Mouse (Mus musculus) heart, adult 9 months (tissue): ENCODE results near the gene Cilp2.
A peak's percentile ranks its signal among the peaks of the same experiment; 100 is the strongest.

Experiments
- DNase-seq, 2 experiments: peaks; one replicate each; pipeline ENCODE4 v3.0.0; 2022; ENCODE audit warnings: low spot score in 2 of 2

Gene Cilp2

DNA sequence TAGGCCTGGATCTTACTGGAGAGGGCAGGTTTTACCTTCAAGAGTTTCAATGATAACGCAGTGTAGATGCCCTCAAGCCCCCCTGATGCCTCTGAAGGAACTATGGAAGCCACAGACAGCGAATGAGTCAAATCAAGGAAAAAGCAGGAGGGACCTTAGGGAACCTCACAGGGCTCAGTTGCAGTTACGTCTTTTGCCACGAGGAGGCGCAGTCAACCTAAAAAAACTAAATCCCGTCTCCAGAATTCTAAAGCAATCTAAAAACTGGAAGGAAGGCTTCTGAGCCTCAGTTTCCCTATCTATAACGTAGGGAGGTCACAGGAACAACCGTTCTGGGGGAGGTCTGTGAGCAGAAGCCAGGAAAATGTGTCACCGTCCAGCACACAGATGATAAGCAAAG is 13.3 kb downstream of the Cilp2 start:
- peak in 1 of 2 experiments; percentile 51 for DNase-seq

GRCm38 (mm10) chr8:69870907-69871306 is 16.6 kb downstream of the Cilp2 start:
- DNase-seq: no peak

DNA sequence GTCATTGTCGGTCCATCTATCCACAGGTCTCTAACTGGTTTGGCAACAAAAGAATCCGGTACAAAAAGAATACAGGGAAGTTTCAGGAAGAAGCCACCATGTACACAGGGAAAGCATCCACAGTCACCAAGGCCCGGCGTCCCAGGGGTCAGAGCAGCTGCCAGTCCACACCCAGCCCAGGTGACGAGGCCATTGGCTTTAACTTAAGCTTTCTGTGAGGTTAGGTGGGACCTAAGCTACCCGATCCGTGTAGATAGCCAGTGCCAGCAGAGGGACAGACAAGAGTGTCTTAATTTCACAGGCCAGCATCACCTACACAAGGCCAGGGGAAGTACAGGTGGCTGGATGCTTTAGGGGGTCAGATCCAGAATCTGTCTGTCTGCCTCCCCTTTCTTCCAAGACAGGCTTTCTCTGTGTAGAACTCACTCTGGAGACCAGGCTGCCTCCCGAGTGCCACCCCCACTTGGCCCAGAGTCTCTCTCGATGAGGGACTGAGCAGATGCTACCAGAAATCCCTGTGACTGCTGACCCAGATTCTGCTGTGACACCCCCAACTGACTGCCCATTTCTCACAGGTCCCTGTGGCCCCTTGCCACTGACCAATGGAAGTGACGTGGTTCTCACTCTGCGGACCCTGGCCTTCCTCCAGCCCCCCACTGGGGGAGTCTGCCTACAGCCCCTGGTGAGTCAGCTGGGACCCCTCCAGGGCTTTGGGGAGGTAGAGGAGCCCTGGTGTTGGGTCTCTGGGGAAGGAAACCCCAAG is 17.3 kb downstream of the Cilp2 start:
- DNase-seq: no peak

DNA sequence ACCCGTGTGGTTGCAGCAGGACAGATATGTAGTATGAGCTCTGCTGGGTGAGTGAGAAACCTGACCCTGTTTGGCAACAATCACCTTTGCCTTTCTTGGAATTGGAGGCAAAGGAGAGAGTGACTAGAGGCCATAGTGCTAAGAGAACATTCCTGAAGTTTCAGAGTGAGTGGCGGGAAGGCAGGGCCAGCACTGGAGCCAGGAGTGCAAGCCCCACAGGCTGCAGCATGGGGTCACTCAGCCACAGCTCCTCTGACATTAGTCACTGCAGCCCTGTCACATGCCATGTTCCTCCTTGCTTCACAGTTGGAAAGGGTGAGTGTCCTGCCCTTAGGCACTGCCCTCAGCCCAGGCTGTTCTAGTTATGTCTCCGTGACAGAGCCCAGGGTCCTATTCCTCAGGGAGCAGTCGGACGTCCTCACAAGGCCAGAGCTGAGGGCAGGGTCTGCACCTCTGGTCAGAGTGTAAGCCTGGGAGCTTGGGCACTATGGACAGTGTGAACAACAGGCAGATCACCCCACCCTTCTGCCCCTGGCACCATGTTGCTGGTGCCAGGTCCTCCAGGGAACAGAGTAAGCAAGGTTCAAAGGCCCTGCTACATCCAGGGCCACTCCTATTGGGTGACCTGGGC is 19.7 kb downstream of the Cilp2 start:
- DNase-seq: no peak

- no peak for DNase-seq
Observed at GRCm38 (mm10) chr8:69864180-69864579, 23.3 kb downstream of the Cilp2 start.

DNA sequence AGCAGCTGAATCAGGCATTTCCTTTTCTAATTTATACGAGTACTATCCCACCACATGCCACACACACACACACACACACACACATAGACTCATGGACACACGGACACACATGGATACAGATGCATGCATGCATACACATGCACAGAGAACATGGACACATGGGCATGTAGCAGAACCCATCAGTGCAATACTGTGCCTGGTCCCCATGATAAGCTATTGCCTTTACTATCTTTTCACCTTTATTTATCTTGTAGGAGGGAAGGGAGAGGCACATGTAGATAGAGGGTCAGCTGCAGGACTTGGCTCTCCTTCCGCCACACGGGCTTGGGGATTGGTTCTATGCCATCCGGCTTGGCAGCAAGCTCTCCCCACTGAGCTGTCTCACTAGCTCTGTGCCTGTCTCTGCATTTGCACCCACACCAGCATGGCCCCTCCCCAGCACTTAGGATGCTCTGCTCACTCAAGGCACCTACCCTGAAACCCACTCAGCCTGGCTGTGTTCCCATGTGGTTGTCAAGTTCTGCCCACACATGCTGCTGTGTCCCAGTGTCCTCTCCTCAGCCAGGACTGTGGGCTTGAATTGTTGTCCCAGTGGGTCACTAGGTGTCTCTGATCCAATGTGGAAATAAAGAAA is 24.0 kb downstream of the Cilp2 start:
- DNase-seq: no peak

GRCm38 (mm10) chr8:69861251-69861650 is 26.2 kb downstream of the Cilp2 start:
- no peak for DNase-seq

GRCm38 (mm10) chr8:69860807-69861206 is 26.7 kb downstream of the Cilp2 start:
- no peak for DNase-seq

GRCm38 (mm10) chr8:69853869-69854268 is 33.6 kb downstream of the Cilp2 start:
- DNase-seq: no peak

DNA sequence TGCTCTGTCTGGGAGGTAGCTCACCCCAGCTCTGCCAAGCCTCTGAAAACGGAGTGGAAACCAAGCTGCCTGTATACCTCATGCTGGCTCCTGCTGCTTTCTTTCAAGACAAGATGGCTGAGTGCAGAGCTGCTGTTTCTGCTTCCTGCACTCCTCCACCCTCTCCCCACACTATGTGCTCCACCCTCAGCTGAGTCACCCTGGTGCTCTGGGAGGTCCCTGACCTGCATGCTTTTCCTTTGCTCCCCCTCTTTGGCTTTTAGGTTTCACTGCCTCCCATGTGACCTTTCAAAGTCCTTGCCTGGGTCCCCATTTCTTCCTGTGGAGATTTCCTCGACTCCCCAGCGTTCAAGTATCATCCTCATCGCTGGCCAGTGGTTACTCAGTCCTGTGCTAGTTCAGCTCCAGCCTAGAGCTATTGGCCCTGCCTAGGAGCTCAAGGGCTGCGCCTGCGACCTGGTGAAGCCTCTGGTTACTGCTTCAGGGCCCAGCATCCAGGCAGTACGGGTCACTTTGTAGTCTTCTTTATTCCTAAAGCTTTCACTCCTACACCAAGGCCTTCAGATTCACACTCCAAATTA is 36.5 kb downstream of the Cilp2 start:
- no peak for DNase-seq

DNA sequence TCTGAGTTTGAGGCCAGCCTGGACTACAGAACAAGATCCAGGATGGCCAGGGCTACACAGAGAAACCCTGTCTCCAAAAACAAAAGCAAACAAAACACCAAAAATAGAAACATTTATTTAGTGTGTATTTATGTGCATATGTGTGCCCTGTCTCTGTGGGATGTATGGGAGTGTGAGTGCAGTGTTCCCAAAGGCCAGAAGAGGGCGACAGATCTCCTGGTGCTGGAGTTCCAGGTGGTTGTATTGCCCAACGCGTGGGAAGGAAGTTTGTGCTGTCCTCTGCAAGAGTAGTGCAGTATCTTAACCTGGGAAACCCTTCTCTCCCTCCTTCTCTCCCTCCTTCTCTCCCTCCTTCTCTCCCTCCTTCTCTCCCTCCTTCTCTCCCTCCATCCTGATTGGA is 37.6 kb downstream of the Cilp2 start:
- no peak for DNase-seq

GRCm38 (mm10) chr8:69848951-69849350 is 38.5 kb downstream of the Cilp2 start:
- DNase-seq: peak; percentile 28 to 53

- no peak for DNase-seq
Observed at GRCm38 (mm10) chr8:69847167-69848065, 40.1 kb downstream of the Cilp2 start.

DNA sequence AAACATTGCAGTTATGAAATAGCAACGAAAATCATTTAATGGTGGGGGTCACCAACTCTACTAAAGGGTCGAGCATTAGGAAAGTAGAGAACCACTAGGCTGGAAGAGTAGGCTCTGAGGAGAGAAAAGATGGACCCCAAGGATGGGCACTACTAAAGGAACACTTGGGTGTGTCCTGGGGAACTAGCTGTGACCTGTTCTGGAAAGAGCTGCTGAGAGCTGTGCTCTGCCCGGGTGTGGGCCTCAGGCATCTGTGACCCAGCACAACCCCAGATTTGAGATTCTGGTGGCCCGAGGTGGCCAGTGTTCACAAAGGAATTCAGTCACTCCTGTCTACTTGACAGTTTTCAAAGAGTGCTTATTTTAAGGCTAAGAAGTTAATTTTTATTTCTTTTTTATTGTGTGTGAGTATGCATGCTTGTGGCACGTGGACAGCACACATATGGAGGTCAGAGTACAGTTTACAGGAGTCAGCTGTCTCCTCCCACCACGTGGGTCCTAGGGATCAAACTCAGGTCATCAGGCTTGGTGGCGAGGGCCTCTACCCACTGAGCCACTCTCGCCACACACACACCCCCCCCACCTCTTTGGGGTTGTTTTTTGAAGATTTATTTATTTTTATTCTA is 50.3 kb downstream of the Cilp2 start:
- DNase-seq: no peak

- DNase-seq: peak; percentile 82 to 85
Observed at GRCm38 (mm10) chr8:69832298-69832853, 55.1 kb downstream of the Cilp2 start, which contains the start of gene Pbx4. Gene Pbx4, plus strand, starts transcription at chr8:69832491.
